Mouse (Mus musculus) lung, embryonic 16.5 days (tissue): ENCODE measurements around the gene Cln6. TPM values are rescaled to one million over a fixed set of nuclear protein-coding genes. Genes with fewer than 3 reads are reported as not detected.
"Not testable (repeated sequence)": the region's sequence is repeated elsewhere in the genome, so short reads cannot be mapped to it uniquely, and the experiment has no call there.

Experiments
- ATAC-seq: fragments of 200-750 bp; cut with Nextera tagmentation; 2 replicates; pipeline ENCODE4 v1.8.0; 2017; ENCODE audit warnings: low read depth, mild to moderate bottlenecking, moderate library complexity
- H3K27ac ChIP-seq: fragments of 300-500 bp; sonication (generic); 2 replicates; pipeline ENCODE4 v1.5.1; 2014; ENCODE audit warnings: mild to moderate bottlenecking, control low read depth, low read length
- H3K27me3 ChIP-seq: fragments of 300-500 bp; sonication (generic); 2 replicates; pipeline ENCODE4 v1.6.1; 2014; ENCODE audit warnings: low read depth, low read length, mixed read lengths; ENCODE audit not compliant: control insufficient read depth, insufficient read depth
- H3K36me3 ChIP-seq: fragments of 300-500 bp; sonication (generic); 2 replicates; pipeline ENCODE4 v1.6.1; 2014; ENCODE audit warnings: low read length; ENCODE audit not compliant: control insufficient read depth, insufficient read depth
- H3K4me1 ChIP-seq: fragments of 300-500 bp; sonication (generic); replicated peaks from 2 replicates; pipeline ENCODE4 v1.6.1; 2014; ENCODE audit warnings: low read length, mixed read lengths; ENCODE audit not compliant: control insufficient read depth, insufficient read depth
- H3K4me2 ChIP-seq: fragments of 300-500 bp; sonication (generic); 2 replicates; pipeline ENCODE4 v1.6.1; 2014; ENCODE audit warnings: low read depth, low read length, control low read depth
- H3K4me3 ChIP-seq: fragments of 300-500 bp; sonication (generic); 2 replicates; pipeline ENCODE4 v1.5.1; 2014; ENCODE audit warnings: mild to moderate bottlenecking, low read length, control low read depth
- H3K9ac ChIP-seq: fragments of 300-500 bp; sonication (generic); 2 replicates; pipeline ENCODE4 v1.6.1; 2014; ENCODE audit warnings: low read length, control low read depth
- H3K9me3 ChIP-seq: fragments of 300-500 bp; sonication (generic); 2 replicates; pipeline ENCODE4 v1.6.1; 2016; ENCODE audit warnings: low read length; ENCODE audit not compliant: control insufficient read depth
- WGBS: fragments of 180-500 bp; shearing (Covaris S2); extraction: QIAGEN DNeasy Blood & Tissue Kit; methylation state at CpG from one replicate; pipeline ENCODE4 v1.1.7; 2014; 5-methylcytosine and 5-hydroxymethylcytosine counted together
- polyA plus RNA-seq: library from polyadenylated mRNA; unstranded; fragments of >200 nt; fragmentation: Nextera tagmentation; extraction: Ambion mirVana; gene quantifications from 2 replicates; pipeline ENCODE4 v1.2.1, GENCODE M21; 2015

Gene Cln6
- polyA plus RNA-seq = 23.3 and 24.1 TPM in 2 replicates

GRCm38 (mm10) chr9:62838506-62839171 lies at the start of gene Cln6:
Gene Cln6 (plus strand): TSS chr9:62838785.
- ATAC-seq = peak; percentile 96
- no peaks in the 10 kb centered on the region for H3K9me3 ChIP-seq
- under 1% methylated on average over 48 of the region's 48 CpGs for WGBS

GRCm38 (mm10) chr9:62789856-62790255 lies 48.7 kb upstream of the Cln6 start:
- H3K9me3 ChIP-seq = no peaks in the 10 kb centered on the region
- H3K4me2 ChIP-seq = no peak overlapping the region
- no peak overlapping the region for H3K4me3 ChIP-seq
- H3K9ac ChIP-seq = no peak overlapping the region
- ATAC-seq = no peak
- H3K4me1 ChIP-seq = no peaks in the 10 kb centered on the region
- H3K27ac ChIP-seq = no peak overlapping the region
- no peaks in the 10 kb centered on the region for H3K27me3 ChIP-seq
- WGBS = 86% methylated on average over 12 of the region's 12 CpGs
- H3K36me3 ChIP-seq = peaks cover 5% of the 10 kb centered on the region

More at GRCm38 (mm10) chr9:62838506-62839171, at the start of gene Cln6:
- Histone ChIP-seq H3K4me1 (peaks cover 13% of the 10 kb centered on the region), H3K9ac (peak within 1 kb of the TSS; percentile 98), H3K4me2 (peak within 1 kb of the TSS; percentile 88), H3K27me3 (no peaks in the 10 kb centered on the region), H3K36me3 (no peaks in the 10 kb centered on the region), H3K4me3 (peak within 1 kb of the TSS; percentile 85), H3K27ac (peak within 1 kb of the TSS; percentile 89)

GRCm38 (mm10) chr9:62799218-62799617 lies 39.4 kb upstream of the Cln6 start:
- peaks cover 23% of the 10 kb centered on the region for H3K36me3 ChIP-seq
- ATAC-seq, H3K4me3 ChIP-seq, H3K27ac ChIP-seq, H3K4me2 ChIP-seq, H3K9ac ChIP-seq, H3K9me3 ChIP-seq, H3K4me1 ChIP-seq, H3K27me3 ChIP-seq: not testable (repeated sequence)
- WGBS = 69% methylated on average over 2 of the region's 2 CpGs

GRCm38 (mm10) chr9:62810095-62810494 lies 28.5 kb upstream of the Cln6 start:
- H3K9ac ChIP-seq = peak overlapping the region; percentile 96
- H3K36me3 ChIP-seq = no peaks in the 10 kb centered on the region
- H3K4me1 ChIP-seq = peaks cover 21% of the 10 kb centered on the region
- no peaks in the 10 kb centered on the region for H3K9me3 ChIP-seq
- no peaks in the 10 kb centered on the region for H3K27me3 ChIP-seq
- no peak overlapping the region for H3K27ac ChIP-seq
- ATAC-seq = no peak
- H3K4me2 ChIP-seq = peak overlapping the region; percentile 95
- 10% methylated on average over 8 of the region's 8 CpGs for WGBS
- peak overlapping the region; percentile 95 for H3K4me3 ChIP-seq

- H3K4me2 ChIP-seq = peak overlapping the region; percentile 95
- no peaks in the 10 kb centered on the region for H3K27me3 ChIP-seq
- H3K4me3 ChIP-seq = peak overlapping the region; percentile 95
- no peaks in the 10 kb centered on the region for H3K36me3 ChIP-seq
- ATAC-seq = peak; percentile 71
- peak overlapping the region; percentile 97 for H3K27ac ChIP-seq
- peaks cover 21% of the 10 kb centered on the region for H3K4me1 ChIP-seq
- no peaks in the 10 kb centered on the region for H3K9me3 ChIP-seq
- peak overlapping the region; percentile 96 for H3K9ac ChIP-seq
- whole genome bisulfite sequencing = under 1% methylated on average over 58 of the region's 58 CpGs
These were observed 27.8 kb upstream of the Cln6 start for GRCm38 (mm10) chr9:62810543-62811515.

- H3K4me2 ChIP-seq = peak within 1 kb of the TSS; percentile 95
- ATAC-seq = peak; percentile 96
- peak within 1 kb of the TSS; percentile 96 for H3K9ac ChIP-seq
- no peaks in the 10 kb centered on the region for H3K27me3 ChIP-seq
- H3K27ac ChIP-seq = peak within 1 kb of the TSS; percentile 97
- H3K4me1 ChIP-seq = peaks cover 21% of the 10 kb centered on the region
- under 1% methylated on average over 49 of the region's 68 CpGs for WGBS
- peak within 1 kb of the TSS; percentile 95 for H3K4me3 ChIP-seq
- no peaks in the 10 kb centered on the region for H3K9me3 ChIP-seq
- no peaks in the 10 kb centered on the region for H3K36me3 ChIP-seq
These were observed 27.0 kb upstream of the Cln6 start, which contains the start of gene Fem1b for GRCm38 (mm10) chr9:62811516-62812121. Gene Fem1b (minus strand): TSS chr9:62811934.

GRCm38 (mm10) chr9:62812216-62813049 lies 26.2 kb upstream of the Cln6 start:
- H3K36me3 ChIP-seq = no peaks in the 10 kb centered on the region
- H3K9me3 ChIP-seq = no peaks in the 10 kb centered on the region
- H3K4me1 ChIP-seq = peaks cover 21% of the 10 kb centered on the region
- H3K9ac ChIP-seq = peak overlapping the region; percentile 96
- WGBS = 13% methylated on average over 14 of the region's 14 CpGs
- no peaks in the 10 kb centered on the region for H3K27me3 ChIP-seq
- peak overlapping the region; percentile 89 for H3K4me2 ChIP-seq
- peak overlapping the region; percentile 97 for H3K27ac ChIP-seq
- peak; percentile 37; the same call in 1 of the 2 replicates for ATAC-seq
- H3K4me3 ChIP-seq = peak overlapping the region; percentile 95

DNA sequence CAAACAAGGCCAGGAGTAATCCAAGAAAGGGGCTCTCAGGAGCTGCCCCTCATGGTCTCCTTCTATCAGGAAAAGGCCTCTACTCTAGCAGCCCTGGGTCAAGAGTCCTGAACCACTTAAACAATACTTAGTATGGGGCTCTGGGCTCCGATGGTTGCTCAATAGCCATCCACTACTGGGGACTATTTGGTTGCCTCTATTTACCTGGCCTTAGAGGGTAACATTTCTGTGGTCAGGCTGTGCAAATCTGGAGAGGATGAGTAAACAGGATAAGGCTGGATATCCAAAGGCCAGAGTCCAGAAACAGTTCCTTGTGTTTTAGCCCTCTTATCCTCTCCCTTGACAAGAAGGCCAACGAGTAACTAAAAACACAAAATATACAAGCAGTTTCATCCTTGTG lies 23.8 kb upstream of the Cln6 start:
- WGBS = 55% methylated on average over 2 of the region's 2 CpGs
- no peaks in the 10 kb centered on the region for H3K27me3 ChIP-seq
- H3K27ac ChIP-seq = no peak overlapping the region
- H3K36me3 ChIP-seq = no peaks in the 10 kb centered on the region
- no peak overlapping the region for H3K4me3 ChIP-seq
- no peak for ATAC-seq
- H3K9ac ChIP-seq = no peak overlapping the region
- H3K4me1 ChIP-seq = peaks cover 10% of the 10 kb centered on the region
- H3K4me2 ChIP-seq = no peak overlapping the region
- H3K9me3 ChIP-seq = no peaks in the 10 kb centered on the region
